Mouse (Mus musculus) retina, postnatal 1 day (tissue): Measurements from ENCODE around the gene Tmem117.

Experiments used
- DNase-seq: peaks from one replicate; pipeline ENCODE4 v3.0.0-alpha.2; 2012

Gene Tmem117

GRCm38 (mm10) chr15:94771691-94772090 lies 142.7 kb downstream of the Tmem117 start:
- no peak for DNase-seq

- peak; percentile 89 for DNase-seq
Measured at GRCm38 (mm10) chr15:94776119-94777069, 147.4 kb downstream of the Tmem117 start.

- DNase-seq: no peak
Measured at GRCm38 (mm10) chr15:94781556-94781955, 152.5 kb downstream of the Tmem117 start.

GRCm38 (mm10) chr15:94793455-94793854 lies 164.4 kb downstream of the Tmem117 start:
- no peak for DNase-seq

- DNase-seq: no peak
Measured at GRCm38 (mm10) chr15:94795484-94795883, 166.5 kb downstream of the Tmem117 start.

GRCm38 (mm10) chr15:94798236-94798635 lies 169.2 kb downstream of the Tmem117 start:
- no peak for DNase-seq

- no peak for DNase-seq
Measured at GRCm38 (mm10) chr15:94801462-94801861, 172.4 kb downstream of the Tmem117 start.

GRCm38 (mm10) chr15:94802820-94803219 lies 173.8 kb downstream of the Tmem117 start:
- no peak for DNase-seq

GRCm38 (mm10) chr15:94803624-94804342 lies 174.8 kb downstream of the Tmem117 start:
- peak; percentile 68 for DNase-seq

GRCm38 (mm10) chr15:94806005-94806404 lies 177.0 kb downstream of the Tmem117 start:
- DNase-seq: no peak

GRCm38 (mm10) chr15:94811550-94811949 lies 182.5 kb downstream of the Tmem117 start:
- no peak for DNase-seq

GRCm38 (mm10) chr15:94814213-94815100 lies 185.4 kb downstream of the Tmem117 start:
- no peak for DNase-seq

- no peak for DNase-seq
Measured at GRCm38 (mm10) chr15:94835634-94836033, 206.6 kb downstream of the Tmem117 start.

GRCm38 (mm10) chr15:94838646-94839045 lies 209.6 kb downstream of the Tmem117 start:
- no peak for DNase-seq

- no peak for DNase-seq
Measured at GRCm38 (mm10) chr15:94847501-94847900, 218.5 kb downstream of the Tmem117 start.

- no peak for DNase-seq
Measured at GRCm38 (mm10) chr15:94859641-94860040, 230.6 kb downstream of the Tmem117 start.

GRCm38 (mm10) chr15:94861173-94861572 lies 232.1 kb downstream of the Tmem117 start:
- no peak for DNase-seq

- DNase-seq: no peak
Measured at GRCm38 (mm10) chr15:94864134-94864533, 235.1 kb downstream of the Tmem117 start.

- DNase-seq: no peak
Measured at GRCm38 (mm10) chr15:94868372-94868771, 239.3 kb downstream of the Tmem117 start.

GRCm38 (mm10) chr15:94885026-94885425 lies 256.0 kb downstream of the Tmem117 start:
- DNase-seq: no peak

GRCm38 (mm10) chr15:94893201-94893600 lies 264.2 kb downstream of the Tmem117 start:
- peak; percentile 23 for DNase-seq

GRCm38 (mm10) chr15:94894086-94894485 lies 265.1 kb downstream of the Tmem117 start:
- DNase-seq: peak; percentile 44

- no peak for DNase-seq
Measured at GRCm38 (mm10) chr15:94895681-94896080, 266.6 kb downstream of the Tmem117 start.
